Comparison of ENCODE assay signal across 8 mouse cellular contexts in genomic region chr11:113788183-113788789, GRCm38 (mm10). TPM values are rescaled to one million over a fixed set of nuclear protein-coding genes. Genes with fewer than 3 reads are reported as not detected.
DNase-seq lines count a peak whose midpoint lies in the region; ATAC-seq and TF ChIP-seq lines count a peak whose summit lies in the region.

No protein-coding gene starts in this region.

- no peak overlapping the region for H3K4me2 ChIP-seq in hindbrain, embryonic 12.5 days (replicated peaks)
- no peak overlapping the region for H3K4me2 ChIP-seq in hindbrain, postnatal 0 days (ENCODE audit: low read depth, low read length)
- H3K4me2 ChIP-seq in embryonic facial prominence, embryonic 14.5 days (ENCODE audit: low read depth, low read length): no peak overlapping the region
- peak overlapping the region; percentile 13; the same call in 1 of the 2 replicates for H3K4me2 ChIP-seq in kidney, embryonic 15.5 days

- H3K27me3 ChIP-seq in hindbrain, embryonic 12.5 days: no peaks in the 10 kb centered on the region
- no peaks in the 10 kb centered on the region for H3K27me3 ChIP-seq in hindbrain, postnatal 0 days (ENCODE audit: insufficient read depth, low read length)
- H3K27me3 ChIP-seq in embryonic facial prominence, embryonic 14.5 days (replicated peaks; ENCODE audit: control insufficient read depth, insufficient read depth, low read length): no peaks in the 10 kb centered on the region
- no peaks in the 10 kb centered on the region for H3K27me3 ChIP-seq in kidney, embryonic 15.5 days

- 85% methylated on average over 2 of the region's 2 CpGs for WGBS in hindbrain, embryonic 12.5 days
- 90% methylated on average over 2 of the region's 2 CpGs for WGBS in hindbrain, postnatal 0 days
- 65% methylated on average over 2 of the region's 2 CpGs for WGBS in embryonic facial prominence, embryonic 14.5 days
- WGBS in kidney, embryonic 15.5 days: 60% methylated on average over 2 of the region's 2 CpGs

- DNase-seq in hindbrain, postnatal 0 days (ENCODE audit: low spot score): no peak
- peak; percentile 82 for DNase-seq in embryonic facial prominence, embryonic 14.5 days (ENCODE audit: low spot score)
- DNase-seq in cerebellum, adult 9-10 months: no peak
- DNase-seq in layer of hippocampus, postnatal 25 days (ENCODE audit: extremely low spot score in 1 of 2, low spot score in 1 of 2): no peak
- DNase-seq in embryo, embryonic 9.5 days (ENCODE audit: extremely low spot score): no peak

- H3K4me3 ChIP-seq in hindbrain, embryonic 12.5 days: no peak overlapping the region
- no peak overlapping the region for H3K4me3 ChIP-seq in hindbrain, postnatal 0 days (ENCODE audit: low read length)
- no peak overlapping the region for H3K4me3 ChIP-seq in embryonic facial prominence, embryonic 14.5 days (ENCODE audit: low read depth, low read length)
- H3K4me3 ChIP-seq in kidney, embryonic 15.5 days (replicated peaks): no peak overlapping the region

- ATAC-seq in hindbrain, embryonic 12.5 days (ENCODE audit: low FRiP score): no peak
- no peak for ATAC-seq in hindbrain, postnatal 0 days
- ATAC-seq in embryonic facial prominence, embryonic 14.5 days (ENCODE audit: low read depth): no peak
- ATAC-seq in kidney, embryonic 15.5 days (replicated peaks; ENCODE audit: low FRiP score): 0 out of 2 replicates have a peak, but pooled peaks have one; percentile 1
- peak; percentile 77 for ATAC-seq in megakaryocyte, adult 5-6 weeks (ENCODE audit: poor library complexity, severe bottlenecking)

- H3K4me1 ChIP-seq in hindbrain, embryonic 12.5 days: peaks cover 71% of the 10 kb centered on the region
- H3K4me1 ChIP-seq in hindbrain, postnatal 0 days (ENCODE audit: insufficient read depth, low read length): peaks cover 24% of the 10 kb centered on the region; the same call in 1 of the 2 replicates
- H3K4me1 ChIP-seq in embryonic facial prominence, embryonic 14.5 days (ENCODE audit: control insufficient read depth, insufficient read depth, low read length): peaks cover 54% of the 10 kb centered on the region
- peaks cover 67% of the 10 kb centered on the region for H3K4me1 ChIP-seq in kidney, embryonic 15.5 days

- 0 out of 2 replicates have a peak overlapping the region, but pooled peaks have one; percentile 9 for H3K27ac ChIP-seq in hindbrain, embryonic 12.5 days
- no peak overlapping the region for H3K27ac ChIP-seq in hindbrain, postnatal 0 days
- peak overlapping the region; percentile 33; the same call in 1 of the 2 replicates for H3K27ac ChIP-seq in embryonic facial prominence, embryonic 14.5 days (replicated peaks; ENCODE audit: low read depth, low read length)
- H3K27ac ChIP-seq in kidney, embryonic 15.5 days: peak overlapping the region; percentile 81

- H3K9me3 ChIP-seq in hindbrain, embryonic 12.5 days (replicated peaks): no peaks in the 10 kb centered on the region
- H3K9me3 ChIP-seq in hindbrain, postnatal 0 days (ENCODE audit: low read length): no peaks in the 10 kb centered on the region
- H3K9me3 ChIP-seq in embryonic facial prominence, embryonic 14.5 days (ENCODE audit: control insufficient read depth, low read length): no peaks in the 10 kb centered on the region
- H3K9me3 ChIP-seq in kidney, embryonic 15.5 days (replicated peaks): no peaks in the 10 kb centered on the region

- no peak overlapping the region for H3K9ac ChIP-seq in hindbrain, embryonic 12.5 days
- no peak overlapping the region for H3K9ac ChIP-seq in hindbrain, postnatal 0 days (replicated peaks; ENCODE audit: low read length)
- H3K9ac ChIP-seq in embryonic facial prominence, embryonic 14.5 days (ENCODE audit: low read depth, low read length): no peak overlapping the region
- H3K9ac ChIP-seq in kidney, embryonic 15.5 days: no peak overlapping the region

- no peak for TF ChIP-seq CTCF in hindbrain, postnatal 0 days (IDR thresholded peaks at IDR 0.05; ENCODE audit: low read depth)

- 0 out of 2 replicates have a peak, but pooled peaks cover 4% of the 10 kb centered on the region for H3K36me3 ChIP-seq in hindbrain, embryonic 12.5 days
- no peaks in the 10 kb centered on the region; the same call in 1 of the 2 replicates for H3K36me3 ChIP-seq in hindbrain, postnatal 0 days (ENCODE audit: insufficient read depth, low read length)
- no peaks in the 10 kb centered on the region for H3K36me3 ChIP-seq in embryonic facial prominence, embryonic 14.5 days (ENCODE audit: control insufficient read depth, insufficient read depth, low read length)
- H3K36me3 ChIP-seq in kidney, embryonic 15.5 days: no peaks in the 10 kb centered on the region

RNA-seq across cellular contexts. Expression of gene Cdc42ep4, which starts 36.6 kb away (rescaled TPM):
- polyA plus RNA-seq in hindbrain, embryonic 12.5 days (2016; fragmentation: Nextera tagmentation; extraction: Ambion mirVana): 98.7 and 106 TPM in 2 replicates
- 104 and 116 TPM in 2 replicates for total RNA-seq in hindbrain, postnatal 0 days (2014; rRNA removed)
- polyA plus RNA-seq in hindbrain, postnatal 0 days (2015; fragmentation: Nextera tagmentation; extraction: Ambion mirVana): 55.7 and 56.4 TPM in 2 replicates
- 39.3 and 51.0 TPM in 2 replicates for polyA plus RNA-seq in embryonic facial prominence, embryonic 14.5 days (2014; fragmentation: Nextera tagmentation; extraction: Ambion mirVana)
- polyA plus RNA-seq in kidney, embryonic 15.5 days (2015; fragmentation: Nextera tagmentation; extraction: Ambion mirVana): 63.7 and 66.7 TPM in 2 replicates
- 14.0 and 20.1 TPM in 2 replicates for total RNA-seq in megakaryocyte, adult 5-6 weeks (2015)
- total RNA-seq in megakaryocyte, adult 5-6 weeks (2017): 26.9 and 27.8 TPM in 2 replicates
- total RNA-seq in layer of hippocampus, postnatal 25 days (2021): 10 to 100 TPM; 41.4 to 41.8 TPM

Comparison
In these comparisons a context has a peak if more than half of its experiments do, and no peak if none do; other contexts are left out.
1. ATAC-seq: peak in kidney, embryonic 15.5 days (single experiment) and megakaryocyte, adult 5-6 weeks (single experiment); none in hindbrain, embryonic 12.5 days (single experiment), hindbrain, postnatal 0 days (single experiment) and embryonic facial prominence, embryonic 14.5 days (single experiment).